Comparison of ENCODE assay signal across 16 mouse cellular contexts in the genomic region with DNA sequence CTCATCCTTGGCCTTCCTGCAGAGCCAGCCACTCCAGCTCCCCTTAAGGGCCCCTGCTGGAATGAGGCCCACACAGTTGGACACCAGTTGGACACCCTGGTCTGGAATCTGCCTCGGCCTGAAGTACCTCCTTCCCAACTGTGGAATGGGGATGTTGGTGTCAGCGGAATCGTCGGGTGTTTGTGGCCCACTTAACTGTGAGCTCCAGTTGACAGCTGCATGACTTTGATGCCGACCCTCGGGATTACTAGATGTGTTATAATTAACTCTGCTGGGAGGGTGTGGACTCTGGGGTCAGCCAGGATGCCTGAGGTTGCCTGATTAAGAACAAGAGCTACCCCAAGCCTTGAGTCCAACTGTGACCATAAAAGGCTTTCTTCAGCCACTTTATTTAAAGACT. TPM values are rescaled to one million over a fixed set of nuclear protein-coding genes. Genes with fewer than 3 reads are reported as not detected.
DNase-seq lines count a peak whose midpoint lies in the region; ATAC-seq lines count a peak whose summit lies in the region.
"Had no signal": no experiment of that assay in that cellular context is flagged by ENCODE, and none has a peak within 500 bp of the region (broad histone marks: within the 10 kb centered on the region; RNA-seq: fewer than 3 reads in every experiment).

No protein-coding gene starts in this region.

- no peak for DNase-seq in heart, adult 18-20 months
- peak; percentile 71 for DNase-seq in gastrocnemius, postnatal 10 days
- DNase-seq in lung, postnatal 10 days, result peak; percentile 43
- DNase-seq in cerebellum, adult 9-11 months, result no peak
- no peak for DNase-seq in thymus, postnatal 25 days
- DNase-seq: adrenal gland, adult 8-10 months; cerebellum, adult 18-20 months; layer of hippocampus, postnatal 36 days; liver, postnatal 0 days had no signal

- H3K4me3 ChIP-seq in heart, embryonic 14.5 days (ENCODE audit: control insufficient read depth in 1 of 2, insufficient read depth in 1 of 2, low read depth in 1 of 2, low read length in 2 of 2), result no peak overlapping the region
- H3K4me3 ChIP-seq: forebrain, embryonic 13.5 days; kidney, embryonic 15.5 days; limb, embryonic 12.5 days had no signal

- H3K27ac ChIP-seq in heart, embryonic 14.5 days (replicated peaks in 1 of 2; ENCODE audit: control insufficient read depth in 1 of 2, insufficient read depth in 1 of 2, low read depth in 2 of 2, low read length in 2 of 2), result peak overlapping the region; percentile 82 to 87
- H3K27ac ChIP-seq: forebrain, embryonic 13.5 days; kidney, embryonic 15.5 days; limb, embryonic 12.5 days had no signal

- no peaks in the 10 kb centered on the region for H3K9me3 ChIP-seq in heart, embryonic 14.5 days (ENCODE audit: control insufficient read depth, low read length)
- H3K9me3 ChIP-seq: forebrain, embryonic 13.5 days; kidney, embryonic 15.5 days; limb, embryonic 12.5 days had no signal

- peak overlapping the region; percentile 18; the same call in 1 of the 2 replicates for H3K9ac ChIP-seq in heart, embryonic 14.5 days (ENCODE audit: low read length)
- H3K9ac ChIP-seq: forebrain, embryonic 13.5 days; kidney, embryonic 15.5 days; limb, embryonic 12.5 days; liver, postnatal 0 days had no signal

- H3K4me1 ChIP-seq in heart, embryonic 14.5 days (ENCODE audit: control insufficient read depth in 2 of 2, insufficient read depth in 2 of 2, low read length in 2 of 2), result peaks cover 41% of the 10 kb centered on the region in 2 experiments

- H3K36me3 ChIP-seq in heart, embryonic 14.5 days (ENCODE audit: control insufficient read depth, insufficient read depth, low read length), result no peaks in the 10 kb centered on the region
- H3K36me3 ChIP-seq: kidney, embryonic 15.5 days; limb, embryonic 12.5 days had no signal

- H3K4me2 ChIP-seq in heart, embryonic 14.5 days (ENCODE audit: low read length), result no peak overlapping the region
- H3K4me2 ChIP-seq: forebrain, embryonic 13.5 days; kidney, embryonic 15.5 days; limb, embryonic 12.5 days; midbrain, embryonic 11.5 days had no signal

- peak; percentile 78 for ATAC-seq in heart, embryonic 14.5 days (ENCODE audit: insufficient number of reproducible peaks, insufficient read depth, low FRiP score, low read depth)
- ATAC-seq in common myeloid progenitor, adult 5-6 weeks (replicated peaks; ENCODE audit: low read depth, poor library complexity, severe bottlenecking), result 0 out of 2 replicates have a peak, but pooled peaks have one; percentile 27
- ATAC-seq: forebrain, embryonic 13.5 days; liver, postnatal 0 days had no signal

- WGBS in heart, embryonic 14.5 days, result 12% methylated on average over 6 of the region's 6 CpGs

- no peaks in the 10 kb centered on the region for H3K27me3 ChIP-seq in heart, embryonic 14.5 days (ENCODE audit: control insufficient read depth, insufficient read depth, low read length)
- H3K27me3 ChIP-seq: forebrain, embryonic 13.5 days; kidney, embryonic 15.5 days had no signal

RNA-seq across cellular contexts. Expression of a gene that starts 53.4 kb away (rescaled TPM):
- polyA plus RNA-seq in heart, embryonic 14.5 days (2014; fragmentation: Nextera tagmentation; extraction: Ambion mirVana), result not detected in 2 replicates
- total RNA-seq in heart, adult 18-20 months (2021), result not detected
- total RNA-seq in common myeloid progenitor, adult 5-6 weeks (2017), result not detected in 2 replicates
- not detected for total RNA-seq in gastrocnemius, postnatal 10 days (2021)
- total RNA-seq: adrenal gland, adult 8-10 months had no signal
- polyA plus RNA-seq: forebrain, embryonic 13.5 days; hindbrain, embryonic 11.5 days; liver, postnatal 0 days; midbrain, embryonic 11.5 days had no signal

Comparison
In these comparisons a context has a peak if more than half of its experiments do, and no peak if none do; other contexts are left out.
1. DNase-seq: peak in gastrocnemius, postnatal 10 days (single experiment) and lung, postnatal 10 days (single experiment); none in heart, adult 18-20 months (0 of 2), cerebellum, adult 9-11 months (single experiment) and thymus, postnatal 25 days (single experiment).